Mouse (Mus musculus): ENCODE measurements around the gene Fam151b. TPM values are rescaled to one million over a fixed set of nuclear protein-coding genes. Genes with fewer than 3 reads are reported as not detected.

Gene Fam151b
- polyA plus RNA-seq (2012; rRNA removed): 8.4 and 9.8 TPM in 2 replicates

DNA sequence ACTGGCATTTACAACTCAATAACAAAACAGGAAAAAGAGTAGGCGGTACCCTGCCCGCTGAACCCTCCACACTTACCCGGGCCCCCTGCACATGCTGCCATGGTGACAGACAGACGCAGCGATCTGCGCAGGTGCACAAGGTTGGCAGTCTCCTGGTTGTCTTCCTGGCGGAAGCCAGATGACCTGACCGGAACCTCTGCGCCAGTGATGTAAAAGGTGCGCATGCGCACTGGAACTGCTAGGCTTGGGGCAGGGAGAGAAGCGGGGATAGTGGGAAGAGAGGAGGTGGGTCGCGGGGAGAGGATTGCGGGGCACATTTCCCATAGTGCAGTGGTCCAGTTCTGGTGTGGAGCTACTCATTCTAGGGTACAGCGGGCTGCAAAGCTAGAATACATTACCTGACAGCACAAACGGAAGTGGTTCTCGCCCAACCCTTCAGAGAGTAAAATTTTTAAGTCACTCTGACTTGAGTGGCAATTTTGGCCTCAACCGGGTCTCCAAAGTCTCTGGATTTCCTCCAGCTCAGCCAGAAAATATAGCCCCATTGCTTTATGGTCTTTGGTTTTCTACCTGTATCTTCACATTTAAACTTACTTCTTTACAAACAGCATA is at the start of gene Fam151b:
Gene Fam151b (minus strand): TSS at position 164 of the 612 bp plus-strand sequence.
- peak; percentile 74 for DNase-seq (ENCODE audit: low spot score)

DNA sequence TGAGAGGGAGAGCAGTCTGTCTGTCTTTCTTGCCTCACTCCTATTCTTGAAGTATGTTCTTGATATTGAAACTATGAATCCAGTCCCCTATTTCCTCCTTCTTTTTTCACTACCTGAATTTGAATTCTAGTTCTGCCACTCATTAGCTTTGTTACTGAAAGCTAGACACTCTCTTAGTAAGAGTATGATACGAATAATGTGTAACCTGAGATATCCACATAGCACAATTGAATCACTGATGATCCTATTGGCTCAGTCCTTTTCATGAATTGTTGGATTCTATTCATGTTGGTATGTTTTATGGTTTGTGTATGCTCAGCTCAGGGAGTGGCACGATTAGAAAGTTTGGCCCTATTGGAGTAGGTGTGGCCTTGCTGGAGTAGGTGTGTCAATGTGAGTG is 48.4 kb upstream of the Fam151b start:
- DNase-seq (ENCODE audit: low spot score): no peak

DNA sequence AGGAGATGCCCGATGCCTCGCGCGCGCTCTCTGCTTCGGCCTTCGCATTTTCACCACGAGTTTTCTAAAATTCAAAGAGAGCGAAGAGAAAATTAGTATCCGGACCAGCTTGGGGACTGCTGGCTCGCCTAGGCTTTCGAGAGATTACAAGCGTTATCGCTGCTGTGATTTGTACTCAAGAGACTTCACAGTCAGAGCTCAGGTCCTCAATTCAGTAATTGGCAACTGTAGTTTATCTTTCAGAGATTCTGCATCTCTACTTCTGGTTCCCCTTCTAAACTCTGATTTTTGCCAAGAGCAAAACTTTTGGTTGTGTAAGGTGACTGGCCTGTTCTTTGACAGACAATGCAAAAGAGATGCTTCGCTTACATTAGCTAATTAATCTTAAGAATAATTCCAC is 47.4 kb upstream of the Fam151b start:
- no peak for DNase-seq (ENCODE audit: low spot score)

DNA sequence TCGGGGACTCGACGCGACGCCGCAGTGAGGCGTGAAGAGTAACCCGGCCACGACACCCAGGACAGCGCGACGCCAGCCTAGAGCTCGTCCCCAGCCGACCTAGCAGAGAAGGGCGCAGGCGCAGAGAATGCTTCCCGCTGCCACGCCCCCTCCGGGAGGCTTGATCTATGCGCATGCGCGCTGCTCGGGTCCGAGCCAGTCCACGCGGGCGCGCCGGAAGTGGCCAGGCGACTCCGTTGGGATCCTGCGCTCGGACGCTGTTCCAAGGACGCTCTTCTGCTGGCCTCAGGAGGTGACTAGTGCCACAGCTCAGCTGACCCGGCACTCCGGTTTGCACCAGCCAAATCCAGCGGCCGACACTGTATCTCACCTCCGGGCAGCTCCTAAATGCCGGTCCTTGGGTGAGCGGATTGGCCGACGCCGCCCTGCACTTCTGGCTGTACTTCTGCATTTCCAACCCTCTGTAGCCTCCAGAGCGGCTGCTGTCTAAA is 47.0 kb upstream of the Fam151b start, which contains the start of gene Zfyve16:
Gene Zfyve16 (minus strand): TSS at position 148 of the 491 bp plus-strand sequence.
- peak; percentile 99 for DNase-seq (ENCODE audit: low spot score)

DNA sequence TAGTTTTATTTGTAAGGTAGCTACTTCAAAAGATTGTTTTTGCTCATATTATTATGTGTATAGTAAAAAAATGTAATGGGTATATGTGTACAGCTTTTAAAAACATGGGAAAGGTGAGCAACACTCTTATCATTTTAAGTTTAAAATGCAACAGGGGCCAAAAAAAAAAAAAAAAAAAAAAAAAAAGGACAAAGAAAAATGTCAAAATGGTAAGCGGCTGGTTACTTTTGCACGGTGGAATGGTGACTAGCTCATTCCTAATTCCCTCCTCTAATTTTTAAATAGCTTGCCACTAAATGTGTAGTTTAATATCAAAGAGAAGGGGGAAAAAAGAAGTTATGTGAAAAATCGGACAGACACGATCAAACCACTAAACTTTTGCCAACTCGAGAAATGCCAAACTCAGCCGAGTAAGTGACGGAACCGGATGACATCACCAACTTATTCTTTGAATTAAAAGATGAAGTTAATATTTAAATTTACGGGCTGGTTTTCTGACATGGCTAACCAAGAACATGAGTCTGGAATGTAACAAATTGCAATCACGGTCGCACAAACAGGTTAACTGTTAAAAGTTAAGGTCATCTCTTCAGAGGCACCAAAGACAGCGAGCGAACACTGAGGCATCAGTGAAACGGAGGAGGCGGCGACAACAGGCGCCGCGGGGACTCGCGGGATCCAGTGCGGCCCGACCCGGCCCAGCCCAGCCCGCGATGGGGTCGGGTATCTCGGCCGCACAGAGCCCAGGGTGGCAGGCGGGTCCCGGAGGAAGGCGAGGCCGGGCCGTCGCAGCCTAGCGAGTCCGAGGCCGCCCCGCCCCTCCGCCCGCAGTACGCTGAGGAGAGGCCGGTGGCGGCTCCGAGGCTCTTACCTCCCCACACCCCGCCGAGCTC is 46.3 kb upstream of the Fam151b start:
- no peak for DNase-seq (ENCODE audit: low spot score)

DNA sequence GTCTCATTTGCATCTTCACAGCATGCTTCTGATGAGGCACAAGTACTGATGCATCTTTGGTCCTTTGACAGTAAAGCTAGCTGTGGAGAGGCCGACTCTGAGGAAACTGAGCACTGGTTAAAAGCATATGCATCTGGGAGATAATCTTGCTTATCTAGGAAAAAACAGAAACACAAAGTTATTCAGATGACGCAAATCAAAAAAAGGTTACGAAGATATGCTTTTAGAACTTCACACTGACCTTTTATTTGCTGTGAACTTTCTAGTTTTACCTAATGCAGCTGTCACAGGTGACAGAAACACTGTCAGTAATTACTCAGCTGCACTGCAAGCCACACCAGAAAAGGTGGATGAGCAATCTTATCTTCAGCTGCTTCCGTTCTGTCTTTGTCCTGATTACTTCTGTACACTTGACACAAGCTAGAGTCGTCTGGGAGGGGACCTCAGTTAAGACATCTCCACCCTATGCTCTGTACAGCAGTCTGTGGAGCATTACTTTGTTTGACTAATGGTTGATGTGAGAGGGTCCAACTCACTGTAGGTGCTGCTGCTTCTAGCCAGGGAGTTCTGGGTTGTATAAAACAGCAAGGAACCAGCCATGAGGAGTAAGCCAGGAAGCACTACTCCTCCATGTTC is 39.5 kb upstream of the Fam151b start:
- no peak for DNase-seq (ENCODE audit: low spot score)

DNA sequence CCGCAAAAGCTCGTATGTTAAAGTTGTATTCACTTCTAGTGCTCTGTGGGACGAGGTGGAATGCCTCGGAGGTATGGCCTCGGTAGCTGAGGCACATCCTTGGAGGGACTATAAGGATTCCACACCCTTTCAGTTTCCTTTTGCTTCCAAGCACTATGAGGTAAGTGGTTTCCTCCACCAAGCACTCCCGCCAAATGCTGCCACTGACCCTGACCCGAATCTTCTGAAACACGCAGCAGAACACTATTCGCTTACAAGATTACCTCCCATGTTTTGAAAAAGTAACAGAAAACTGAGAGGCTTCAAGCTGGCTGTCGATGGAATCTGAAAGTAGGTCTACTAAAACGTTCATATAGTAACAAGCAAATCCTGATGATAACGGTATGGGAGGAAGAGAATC is 21.1 kb upstream of the Fam151b start:
- DNase-seq (ENCODE audit: low spot score): no peak

DNA sequence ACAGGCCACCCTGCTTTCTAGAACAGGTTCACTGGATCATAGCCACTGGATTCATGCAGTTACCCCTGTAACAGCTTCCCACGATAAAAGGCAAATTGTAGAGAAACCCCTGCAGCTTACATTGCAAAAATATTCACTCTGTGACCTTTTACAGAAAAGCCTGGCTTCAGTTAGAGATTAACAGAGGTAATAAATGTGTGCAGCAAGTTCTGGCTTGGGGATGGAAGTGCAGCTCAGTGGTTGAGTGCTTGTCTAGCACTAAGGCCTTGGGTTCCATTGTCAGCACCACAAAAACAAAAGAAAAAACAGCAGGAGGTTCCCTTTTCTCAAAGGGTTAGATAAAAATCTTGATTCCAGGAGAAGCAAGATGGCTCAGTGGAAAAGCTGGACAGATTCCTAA is 8.1 kb upstream of the Fam151b start:
- no peak for DNase-seq (ENCODE audit: low spot score)

DNA sequence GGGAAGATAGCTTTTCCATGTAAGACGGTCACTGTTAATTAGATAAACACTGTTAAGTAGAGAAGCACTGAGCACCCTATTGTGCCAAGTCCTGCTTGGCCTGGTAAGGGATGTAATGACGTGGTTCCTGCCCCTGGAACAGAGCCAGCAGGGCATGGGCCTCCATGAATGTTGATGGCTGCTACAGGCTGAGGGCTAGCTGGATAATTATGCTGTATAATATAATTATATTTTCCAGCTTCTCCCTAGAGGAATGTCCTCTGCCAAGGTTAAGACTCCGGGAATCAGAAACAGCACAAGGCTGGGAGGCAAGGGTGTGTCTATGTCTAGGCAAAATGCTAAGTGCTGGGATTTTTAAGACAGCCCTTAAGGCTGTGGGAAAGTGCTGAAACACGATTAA is 7.0 kb upstream of the Fam151b start:
- DNase-seq (ENCODE audit: low spot score): no peak

DNA sequence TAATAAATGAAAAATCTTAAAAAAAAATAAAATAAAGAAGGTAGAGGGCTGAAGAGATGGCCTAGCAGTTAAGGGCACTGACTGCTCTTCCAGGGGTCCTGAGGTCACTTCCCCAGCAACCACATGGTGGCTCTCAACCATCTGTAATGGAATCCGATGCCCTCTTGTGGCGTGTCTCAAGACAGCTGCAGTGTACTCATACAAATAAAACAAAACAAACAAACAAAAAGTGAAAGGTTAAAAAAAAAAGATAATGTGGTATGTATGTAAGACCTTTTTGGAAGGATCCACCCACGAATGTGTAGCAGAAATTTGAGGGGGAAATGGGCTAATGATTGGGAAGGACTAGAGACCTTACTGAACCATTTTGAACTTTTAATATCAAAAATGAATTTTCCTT is 467 bp downstream of the Fam151b start:
- DNase-seq (ENCODE audit: low spot score): no peak

DNA sequence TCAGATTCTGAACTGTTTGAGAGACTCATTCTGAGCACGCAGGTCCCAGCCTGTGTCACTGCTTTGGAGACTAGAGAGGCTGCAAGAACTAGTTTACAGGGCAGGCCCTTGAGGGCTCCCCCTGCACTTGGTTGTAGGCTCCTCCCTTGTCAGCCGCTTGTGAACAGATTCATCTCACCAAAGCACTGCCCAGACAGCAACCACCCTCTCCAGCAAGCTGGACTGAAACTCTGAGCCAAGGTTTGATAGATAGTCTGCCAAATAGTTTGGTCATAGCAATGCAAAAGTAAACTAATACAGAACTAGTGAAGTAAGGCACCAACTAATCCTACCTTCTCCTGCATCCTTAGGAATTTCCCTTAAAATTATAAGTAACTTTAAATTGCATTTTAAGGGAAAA is 13.7 kb downstream of the Fam151b start:
- DNase-seq (ENCODE audit: low spot score): no peak

DNA sequence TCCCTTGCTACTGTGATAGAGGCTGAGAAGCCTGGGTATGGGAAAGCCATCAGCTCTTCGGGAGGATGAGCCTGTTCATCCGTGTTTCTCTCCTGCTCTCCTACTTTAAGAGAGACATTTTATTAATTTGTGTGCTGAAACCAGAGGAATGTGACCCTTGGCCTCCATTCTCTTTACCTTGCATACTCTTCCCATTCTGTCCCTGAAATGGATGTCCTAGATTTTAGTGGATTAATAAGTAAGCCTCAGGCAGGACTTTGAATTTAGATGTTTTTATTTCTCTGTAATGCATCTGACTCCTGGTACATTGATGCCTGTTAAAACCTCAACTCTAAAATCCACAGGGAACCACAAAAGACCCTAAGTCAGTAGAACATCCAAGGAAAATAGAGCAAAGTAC is 14.4 kb downstream of the Fam151b start:
- no peak for DNase-seq (ENCODE audit: low spot score)

DNA sequence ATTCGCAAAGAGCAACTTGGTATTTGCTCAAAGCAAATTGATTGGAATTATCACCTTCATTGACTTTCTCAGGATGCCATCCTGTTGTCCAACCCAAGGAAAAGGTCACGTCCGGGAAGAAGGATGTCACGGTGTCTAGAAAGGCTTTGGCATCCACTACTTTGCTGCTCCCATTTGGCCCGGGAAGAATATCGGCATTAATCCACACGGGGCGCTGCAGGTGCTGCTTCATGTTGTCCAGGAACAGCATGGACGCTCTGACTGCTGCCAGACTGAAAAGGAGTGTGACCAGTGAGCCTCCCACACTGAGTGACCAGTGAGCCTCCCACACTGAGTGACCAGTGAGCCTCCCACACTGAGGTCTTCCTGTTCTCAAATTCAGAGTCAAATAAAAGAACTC is 15.9 kb downstream of the Fam151b start:
- no peak for DNase-seq (ENCODE audit: low spot score)

DNA sequence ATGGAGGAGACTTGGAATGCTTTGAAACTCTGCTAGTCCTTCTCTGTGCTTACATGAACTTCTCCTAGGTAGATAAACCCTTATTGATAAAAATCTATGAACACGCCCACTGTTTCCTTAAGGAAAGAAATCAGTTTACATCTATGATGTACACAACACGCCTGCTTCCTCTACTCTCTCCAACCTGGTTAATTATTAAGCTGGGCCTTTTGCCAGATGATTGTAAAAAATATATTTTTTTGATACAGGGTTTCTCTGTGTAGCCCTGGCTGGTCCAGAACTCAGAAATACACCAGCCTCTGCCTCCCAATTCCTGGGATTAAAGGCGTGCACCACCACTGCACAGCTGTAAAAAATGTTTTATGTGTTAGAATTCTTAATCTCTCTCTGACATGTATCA is 19.1 kb downstream of the Fam151b start:
- no peak for DNase-seq (ENCODE audit: low spot score)

DNA sequence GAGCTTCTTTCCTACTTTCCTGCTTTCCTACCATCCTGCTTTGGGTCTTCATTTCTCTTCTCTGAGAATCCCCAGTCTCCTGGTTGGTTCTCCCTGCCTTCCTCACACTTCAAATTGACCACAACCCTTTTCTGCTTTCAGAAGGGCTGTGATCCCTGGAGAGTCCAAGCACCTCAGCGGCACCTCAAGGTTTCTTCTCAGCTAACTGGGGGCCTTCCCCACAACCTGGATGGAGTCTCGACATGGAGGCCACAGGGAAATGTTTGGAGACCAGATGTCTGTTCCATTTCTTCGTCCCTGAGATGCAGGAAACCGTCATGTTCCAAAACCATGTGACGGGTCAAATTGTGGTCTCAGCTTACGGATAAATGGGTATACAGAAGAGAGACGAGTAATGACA is 36.9 kb downstream of the Fam151b start:
- DNase-seq (ENCODE audit: low spot score): no peak

DNA sequence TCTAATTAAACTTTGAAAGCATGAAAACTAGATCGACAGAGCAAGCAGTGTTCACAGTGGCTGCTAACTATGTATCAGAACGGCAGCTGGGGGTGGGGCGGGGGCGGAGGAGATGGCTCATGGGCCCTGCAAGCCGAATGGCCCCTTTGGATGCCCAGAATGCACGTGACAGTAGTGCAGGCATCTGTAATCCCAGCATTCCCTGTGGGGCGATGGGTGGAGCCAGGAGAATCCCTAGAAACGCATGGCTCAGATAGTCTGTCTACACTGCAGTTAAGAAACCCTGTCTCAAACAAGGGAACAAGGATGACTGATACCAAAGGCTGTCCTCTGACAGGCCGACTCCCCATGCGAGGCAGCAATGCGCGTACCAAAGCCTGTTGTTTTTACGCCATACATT is 43.5 kb downstream of the Fam151b start:
- no peak for DNase-seq (ENCODE audit: low spot score)

DNA sequence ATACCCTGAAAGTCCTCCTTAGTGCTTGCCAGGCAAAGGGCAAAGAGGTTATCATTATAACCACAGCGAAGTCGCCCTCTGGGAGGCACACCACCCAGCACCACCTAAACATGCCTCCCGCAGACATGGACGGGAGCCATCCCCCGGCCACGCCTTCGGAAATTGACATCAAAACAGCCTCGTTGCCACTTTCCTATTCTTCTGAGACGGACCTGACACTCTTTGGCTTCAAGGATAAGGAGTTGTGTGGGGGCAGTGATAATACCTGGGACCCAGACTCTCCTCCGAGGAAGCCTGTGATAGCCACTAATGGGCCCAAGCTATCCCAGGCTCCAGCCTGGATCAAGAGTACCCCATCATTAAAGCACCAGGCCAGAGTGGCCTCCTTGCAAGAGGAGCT is 45.2 kb downstream of the Fam151b start:
- no peak for DNase-seq (ENCODE audit: low spot score)

DNA sequence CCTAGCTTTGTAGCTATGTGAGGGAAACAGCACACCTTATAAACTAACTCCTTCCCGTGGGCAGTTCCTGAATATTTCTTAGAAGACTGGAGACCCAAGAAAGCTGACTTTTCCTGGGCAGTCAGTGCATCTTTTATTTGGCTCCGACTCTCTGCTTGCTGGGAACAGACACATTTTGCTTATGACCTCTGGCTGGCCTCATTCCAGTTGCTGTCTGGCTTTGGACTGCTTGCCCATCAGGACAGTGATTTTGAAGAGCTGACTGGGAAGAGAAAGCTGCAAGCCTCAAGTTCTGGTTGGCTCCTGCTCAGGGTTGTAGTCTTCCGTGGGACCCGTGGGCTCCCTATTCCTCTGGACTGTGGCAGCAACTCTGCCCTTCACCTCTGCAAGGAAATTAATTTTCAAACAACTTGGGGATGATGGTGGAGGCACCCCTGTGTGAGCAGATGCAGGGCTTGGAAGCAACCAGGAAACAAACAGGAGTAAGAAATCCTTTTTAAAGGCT is 56.4 kb downstream of the Fam151b start:
- no peak for DNase-seq (ENCODE audit: low spot score)

DNA sequence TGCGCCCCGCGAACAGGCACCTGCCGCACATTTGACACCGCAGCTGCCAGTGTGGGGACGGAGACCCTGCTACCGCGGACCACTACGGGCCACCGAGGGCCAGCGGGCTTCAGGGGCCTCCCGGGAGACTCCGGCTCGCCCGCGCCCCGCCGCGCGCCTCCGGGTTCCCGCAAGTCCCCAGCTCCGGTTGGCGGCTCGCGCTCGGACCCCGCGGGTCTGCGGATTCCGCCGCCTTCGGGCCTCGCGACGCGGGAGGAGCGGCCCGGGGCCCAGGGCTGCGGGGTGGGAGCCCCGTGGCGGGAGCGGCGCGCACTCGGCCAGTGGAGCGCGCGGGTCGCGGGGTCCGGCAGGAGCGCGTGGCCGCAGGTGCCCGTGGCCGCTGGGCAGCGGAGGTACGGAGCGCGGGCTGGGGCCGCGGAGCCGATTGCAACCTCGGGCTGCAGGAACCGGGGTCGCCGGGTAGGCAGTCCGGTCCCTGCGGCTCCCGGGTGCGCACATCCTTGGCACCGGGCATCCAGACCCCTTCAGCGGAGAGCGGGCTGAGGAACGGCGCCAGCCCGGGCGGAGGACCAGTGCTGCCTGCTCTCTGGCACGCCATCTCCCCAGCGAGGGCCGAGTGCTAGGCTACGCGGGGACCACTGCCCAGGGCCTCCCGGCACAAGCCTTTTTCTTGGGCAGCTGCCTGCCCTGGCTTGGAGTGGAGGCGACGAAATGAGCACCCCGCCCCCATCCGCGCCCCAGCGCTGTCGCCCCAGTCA is 57.3 kb downstream of the Fam151b start:
- DNase-seq (ENCODE audit: low spot score): no peak

DNA sequence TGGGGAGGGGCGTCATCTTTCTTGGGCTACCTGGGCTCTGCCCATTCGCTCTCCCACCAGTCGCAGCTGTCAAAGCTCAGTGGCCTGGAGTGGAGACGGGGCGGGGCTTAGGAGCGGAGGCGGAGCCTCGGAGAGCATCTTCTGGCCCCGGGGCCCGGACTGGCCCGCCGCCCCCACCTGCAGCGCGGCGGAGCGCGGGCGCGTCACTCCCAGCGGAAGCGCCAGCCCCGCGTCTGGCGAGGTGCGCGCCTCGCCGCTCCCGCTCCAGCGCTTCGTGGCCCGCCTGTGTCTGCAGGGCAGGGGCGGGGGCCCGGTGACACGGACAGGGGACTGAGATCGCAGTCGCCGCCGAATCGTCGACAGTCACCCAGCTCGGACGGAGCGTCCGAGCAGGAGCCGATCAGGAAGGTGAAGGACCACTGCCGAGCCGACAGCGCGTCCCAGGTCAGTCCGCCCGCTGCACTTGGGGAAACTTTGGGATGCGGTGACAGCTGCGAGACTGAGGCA is 58.0 kb downstream of the Fam151b start, which contains the start of gene Ankrd34b:
Gene Ankrd34b (plus strand): TSS at position 139 of the 507 bp plus-strand sequence.
- DNase-seq (ENCODE audit: low spot score): no peak

DNA sequence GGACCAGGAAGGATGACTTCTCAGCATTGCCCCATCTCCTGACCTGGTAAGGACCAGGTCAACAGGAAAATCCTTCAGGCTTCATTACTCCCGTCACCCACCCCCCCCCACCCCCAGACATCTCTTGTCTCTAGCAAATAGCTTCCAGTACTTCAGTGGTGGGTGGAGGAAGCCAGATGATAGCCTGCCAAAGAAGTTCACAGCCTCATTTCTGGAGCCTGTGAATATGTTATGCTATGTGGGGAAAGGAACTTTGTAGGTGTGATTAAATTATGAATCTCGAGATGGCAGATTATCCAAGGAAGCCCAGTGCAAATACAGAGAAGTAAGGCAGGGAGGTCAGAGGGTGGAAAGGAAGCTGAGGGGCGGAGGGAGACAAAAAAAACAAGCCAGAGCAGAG is 60.1 kb downstream of the Fam151b start:
- DNase-seq (ENCODE audit: low spot score): no peak
